Mouse (Mus musculus): Measurements from ENCODE around the gene Tgfb1i1. TPM values are rescaled to one million over a fixed set of nuclear protein-coding genes. Genes with fewer than 3 reads are reported as not detected.

The Tgfb1i1 gene
- total and polyA plus RNA-seq, 2 experiments: 0.65 to 2.0 TPM

- H3K4me1 ChIP-seq (ENCODE audit: control insufficient read depth, insufficient read depth, low read length): no peaks in the 10 kb centered on the region
- DNase-seq (ENCODE audit: extremely low read depth, low read depth, low spot score): no peak
- no peaks in the 10 kb centered on the region for H3K79me2 ChIP-seq (ENCODE audit: control insufficient read depth, insufficient read depth, low read length)
- no peak for TF ChIP-seq CTCF (IDR thresholded peaks at IDR 0.05; ENCODE audit: low read depth, low read length)
- no peak for TF ChIP-seq POLR2A (IDR thresholded peaks at IDR 0.05; ENCODE audit: extremely low read depth, insufficient read depth, low read length)
- no peak overlapping the region for H3K4me3 ChIP-seq (ENCODE audit: insufficient read depth, low read depth, low read length)
- H3K9ac ChIP-seq (ENCODE audit: low read depth, low read length): no peak overlapping the region
- no peak overlapping the region for H3K27ac ChIP-seq (replicated peaks; ENCODE audit: insufficient read depth, low read depth, low read length)
- H3K27me3 ChIP-seq (ENCODE audit: control insufficient read depth, insufficient read depth, low read length): no peaks in the 10 kb centered on the region
- WGBS: 24% methylated on average over 6 of the region's 6 CpGs
- H3K36me3 ChIP-seq (ENCODE audit: control insufficient read depth, insufficient read depth, low read length): no peaks in the 10 kb centered on the region
These were observed 57.6 kb downstream of the Tgfb1i1 start for GRCm38 (mm10) chr7:128304198-128304597.

GRCm38 (mm10) chr7:128304907-128305306, 58.3 kb downstream of the Tgfb1i1 start:
- no peak for DNase-seq (ENCODE audit: extremely low read depth, low read depth, low spot score)
- Histone ChIP-seq H3K79me2 (ENCODE audit: control insufficient read depth, insufficient read depth, low read length) (no peaks in the 10 kb centered on the region), H3K27me3 (ENCODE audit: control insufficient read depth, insufficient read depth, low read length) (no peaks in the 10 kb centered on the region), H3K4me3 (ENCODE audit: insufficient read depth, low read depth, low read length) (no peak overlapping the region), H3K36me3 (ENCODE audit: control insufficient read depth, insufficient read depth, low read length) (no peaks in the 10 kb centered on the region), H3K4me1 (ENCODE audit: control insufficient read depth, insufficient read depth, low read length) (no peaks in the 10 kb centered on the region), H3K27ac (replicated peaks; ENCODE audit: insufficient read depth, low read depth, low read length) (no peak overlapping the region), H3K9ac (ENCODE audit: low read depth, low read length) (no peak overlapping the region)
- TF ChIP-seq CTCF (IDR thresholded peaks at IDR 0.05; ENCODE audit: low read depth, low read length): peak; percentile 44
- no peak for TF ChIP-seq POLR2A (IDR thresholded peaks at IDR 0.05; ENCODE audit: extremely low read depth, insufficient read depth, low read length)
- 38% methylated on average over 5 of the region's 5 CpGs for WGBS

Other genes with a start within 250 kb of the Tgfb1i1 start
- gene Trim72, start 242.9 kb upstream of the Tgfb1i1 start, total RNA-seq (2014; rRNA removed): 0.28 TPM in 1 of 2 replicates, not detected in the other
- gene Trim72, start 242.9 kb upstream of the Tgfb1i1 start, polyA plus RNA-seq (2012; rRNA removed): 0.15 and 0.19 TPM in 2 replicates
- 0.60 and 0.65 TPM in 2 replicates for gene Itgam, start 184.2 kb upstream of the Tgfb1i1 start, total RNA-seq (2014; rRNA removed)
- gene Itgam, start 184.2 kb upstream of the Tgfb1i1 start, polyA plus RNA-seq (2012; rRNA removed): 0.29 and 0.83 TPM in 2 replicates
- gene Gm49368, start 184.1 kb upstream of the Tgfb1i1 start, total RNA-seq (2014; rRNA removed): not detected in 2 replicates
- 0.09 TPM in 1 of 2 replicates, not detected in the other for gene Gm49368, start 184.1 kb upstream of the Tgfb1i1 start, polyA plus RNA-seq (2012; rRNA removed)
- gene Itgax, start 117.3 kb upstream of the Tgfb1i1 start, total RNA-seq (2014; rRNA removed): 0.46 and 0.74 TPM in 2 replicates
- gene Itgax, start 117.3 kb upstream of the Tgfb1i1 start, polyA plus RNA-seq (2012; rRNA removed): 0.16 and 0.56 TPM in 2 replicates
- 0.09 TPM in 1 of 2 replicates, not detected in the other for gene Itgad, start 92.4 kb upstream of the Tgfb1i1 start, total RNA-seq (2014; rRNA removed)
- gene Itgad, start 92.4 kb upstream of the Tgfb1i1 start, polyA plus RNA-seq (2012; rRNA removed): 0.02 TPM in 1 of 2 replicates, not detected in the other
- 0.28 TPM in 1 of 2 replicates, not detected in the other for gene Cox6a2, start 40.4 kb upstream of the Tgfb1i1 start, total RNA-seq (2014; rRNA removed)
- 0.18 and 0.45 TPM in 2 replicates for gene Cox6a2, start 40.4 kb upstream of the Tgfb1i1 start, polyA plus RNA-seq (2012; rRNA removed)
- 2.1 and 3.2 TPM in 2 replicates for gene Armc5, start 9.5 kb upstream of the Tgfb1i1 start, total RNA-seq (2014; rRNA removed)
- 11.3 and 12.7 TPM in 2 replicates for gene Armc5, start 9.5 kb upstream of the Tgfb1i1 start, polyA plus RNA-seq (2012; rRNA removed)
- gene 9130023H24Rik, start 8.8 kb upstream of the Tgfb1i1 start, total RNA-seq (2014; rRNA removed): 1.8 and 2.4 TPM in 2 replicates
- gene 9130023H24Rik, start 8.8 kb upstream of the Tgfb1i1 start, polyA plus RNA-seq (2012; rRNA removed): 0.91 and 1.4 TPM in 2 replicates
- gene Slc5a2, start 18.8 kb downstream of the Tgfb1i1 start, total RNA-seq (2014; rRNA removed): 0.07 TPM in 1 of 2 replicates, not detected in the other
- not detected in 2 replicates for gene Slc5a2, start 18.8 kb downstream of the Tgfb1i1 start, polyA plus RNA-seq (2012; rRNA removed)
- gene BC017158, start 51.4 kb downstream of the Tgfb1i1 start, total RNA-seq (2014; rRNA removed): 15.2 and 19.2 TPM in 2 replicates
- gene BC017158, start 51.4 kb downstream of the Tgfb1i1 start, polyA plus RNA-seq (2012; rRNA removed): 19.3 and 25.2 TPM in 2 replicates
- 2.6 and 3.4 TPM in 2 replicates for gene Rgs10, start 171.9 kb downstream of the Tgfb1i1 start, total RNA-seq (2014; rRNA removed)
- gene Rgs10, start 171.9 kb downstream of the Tgfb1i1 start, polyA plus RNA-seq (2012; rRNA removed): 0.81 and 1.5 TPM in 2 replicates
- gene Tial1, start 214.9 kb downstream of the Tgfb1i1 start, total RNA-seq (2014; rRNA removed): 31.7 and 32.1 TPM in 2 replicates
- gene Tial1, start 214.9 kb downstream of the Tgfb1i1 start, polyA plus RNA-seq (2012; rRNA removed): 14.2 and 18.7 TPM in 2 replicates

Measured in liver, adult 2 months (tissue).